Mouse (Mus musculus) olfactory bulb, adult 2 months (tissue): ENCODE measurements around the gene Slc18b1.

Source experiments
- CTCF ChIP-seq: fragments of 200-500 bp; IDR thresholded peaks from 2 replicates; pipeline ENCODE4 v1.5.1; 2012; ENCODE audit warnings: low read depth, mild to moderate bottlenecking, low read length, moderate library complexity; ENCODE audit not compliant: insufficient read depth
- POLR2A ChIP-seq: fragments of 200-500 bp; IDR thresholded peaks from 2 replicates; pipeline ENCODE4 v1.6.1; 2012; ENCODE audit warnings: mild to moderate bottlenecking, low read depth, low read length, moderate library complexity; ENCODE audit not compliant: insufficient read depth

DNA sequence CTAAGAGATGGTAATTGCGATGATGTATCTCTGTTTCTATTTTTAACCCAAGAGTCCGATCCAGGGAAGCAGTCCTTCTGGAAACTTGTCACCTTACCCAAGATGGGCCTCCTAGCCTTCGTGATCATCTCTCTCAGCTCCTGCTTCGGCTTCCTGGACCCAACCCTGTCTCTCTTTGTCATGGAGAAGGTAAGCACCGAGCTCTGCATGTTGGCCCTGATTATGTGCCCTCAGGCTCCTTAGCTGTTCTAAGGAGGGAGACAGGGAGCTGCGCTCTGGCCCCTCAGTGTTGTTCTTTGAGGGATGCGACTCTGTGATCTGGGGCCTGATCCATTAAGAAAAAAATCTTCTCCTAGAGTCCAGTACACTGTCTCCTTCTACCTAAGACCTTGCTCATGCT lies 19.5 kb downstream of the Slc18b1 start:
- TF ChIP-seq CTCF (no peak), POLR2A (no peak)
